Mouse (Mus musculus) cerebellum, postnatal 14 days (tissue): ENCODE results near the gene Ttc28.
"Not testable (repeated sequence)": the region's sequence is repeated elsewhere in the genome, so short reads cannot be mapped to it uniquely, and the experiment has no call there.

Experiments
- DNase-seq, 2 experiments: peaks; one replicate each; pipeline ENCODE4 v3.0.0; 2021; ENCODE audit warnings: mixed read lengths in 2 of 2

Ttc28 gene

DNA sequence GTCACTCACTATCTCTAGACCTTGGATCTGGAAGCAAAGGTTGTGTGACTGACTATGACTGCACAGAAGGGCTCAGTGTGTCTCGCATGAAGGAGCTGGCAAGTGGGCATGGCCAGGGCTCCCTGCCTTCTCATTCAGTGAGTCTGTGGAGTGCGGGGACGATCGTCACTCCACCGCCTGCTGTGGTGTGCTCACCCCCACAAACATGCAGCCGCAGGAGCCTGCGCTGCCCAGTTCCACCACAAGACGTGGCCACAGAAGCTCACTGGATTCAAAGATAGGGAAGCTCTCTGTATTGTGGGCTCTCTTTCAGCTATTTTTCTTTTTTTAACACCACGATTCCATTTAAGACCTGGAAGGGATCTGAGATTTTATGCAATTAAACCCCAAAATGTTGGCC is 374.8 kb downstream of the Ttc28 start:
- no peak for DNase-seq

DNA sequence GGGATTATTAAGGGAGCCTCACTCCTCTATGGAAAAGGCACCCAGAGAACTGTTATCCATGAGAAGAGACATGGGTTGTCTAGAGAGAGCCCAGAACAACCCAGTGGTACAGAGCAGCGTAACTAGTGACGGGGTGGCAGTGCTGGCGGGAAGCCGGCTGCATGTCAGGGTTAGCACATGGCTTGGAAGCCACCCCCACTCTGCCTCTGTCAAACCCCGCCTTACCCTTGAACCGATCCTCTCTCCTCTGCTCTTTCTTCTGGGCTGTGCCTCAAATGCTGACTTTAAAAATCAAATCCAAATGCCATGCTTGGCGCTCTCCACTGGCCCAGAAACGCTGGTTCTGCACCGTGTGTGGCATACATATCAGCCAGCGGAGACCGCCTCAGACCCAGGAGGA is 375.2 kb downstream of the Ttc28 start:
- peak in 1 of 2 experiments; percentile 43 for DNase-seq

DNA sequence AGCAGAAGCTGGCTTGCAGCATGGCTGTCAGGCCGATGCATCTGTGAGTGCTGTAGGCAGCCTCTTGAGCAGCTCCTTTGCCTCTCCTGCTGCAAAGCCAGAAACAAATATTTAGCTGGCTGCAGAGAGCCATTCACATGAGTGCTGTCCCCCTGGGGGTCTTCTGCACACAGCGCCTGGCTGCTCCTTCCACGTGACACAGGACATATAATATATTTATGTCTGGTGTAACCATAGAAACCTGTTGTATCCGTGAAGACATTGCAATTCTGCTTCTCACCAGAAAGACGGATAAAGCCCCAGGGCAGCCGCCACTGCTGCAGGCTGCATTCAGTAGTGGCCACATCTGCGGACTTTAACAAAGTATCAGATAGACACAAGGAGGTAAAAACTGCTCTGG is 376.6 kb downstream of the Ttc28 start:
- peak in 1 of 2 experiments; percentile 38 for DNase-seq

DNA sequence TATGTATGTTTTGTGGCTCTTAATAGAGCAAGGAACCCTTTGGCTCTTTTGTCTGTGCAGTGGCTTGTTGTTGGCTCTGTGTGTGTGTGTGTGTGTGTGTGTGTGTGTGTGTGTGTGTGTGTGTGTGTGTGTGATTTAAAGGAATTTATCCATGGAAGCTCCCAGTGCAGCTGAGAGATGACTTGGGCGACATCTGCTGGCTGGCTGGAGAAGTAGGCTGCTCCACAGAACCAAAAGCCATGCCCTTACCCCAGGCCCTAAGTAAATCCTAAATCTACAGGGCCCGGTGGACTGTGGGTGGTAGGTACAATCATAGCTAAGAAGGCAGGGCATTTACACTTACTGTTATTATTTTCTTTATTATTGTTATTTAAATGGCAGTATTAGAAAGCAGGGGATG is 377.5 kb downstream of the Ttc28 start:
- peak; percentile 87 to 91 for DNase-seq

DNA sequence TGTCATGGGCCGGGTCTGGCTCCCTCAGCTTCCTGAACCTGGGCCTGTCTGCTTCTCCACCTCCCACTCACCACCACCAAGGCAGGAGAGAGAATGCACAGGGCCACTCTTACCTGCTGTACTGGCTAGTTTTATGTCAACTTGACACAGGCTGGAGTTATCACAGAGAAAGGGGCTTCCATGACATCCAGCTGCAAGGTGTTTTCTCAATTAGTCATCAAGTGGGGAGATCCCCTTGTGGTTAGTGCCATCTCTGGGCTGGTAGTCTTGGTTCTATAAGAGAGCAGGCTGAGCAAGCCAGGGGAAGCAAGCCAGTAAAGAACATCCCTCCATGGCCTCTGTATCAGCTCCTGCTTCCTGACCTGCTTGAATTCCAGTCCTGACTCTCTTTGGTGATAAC is 381.6 kb downstream of the Ttc28 start:
- not testable (repeated sequence) for DNase-seq

DNA sequence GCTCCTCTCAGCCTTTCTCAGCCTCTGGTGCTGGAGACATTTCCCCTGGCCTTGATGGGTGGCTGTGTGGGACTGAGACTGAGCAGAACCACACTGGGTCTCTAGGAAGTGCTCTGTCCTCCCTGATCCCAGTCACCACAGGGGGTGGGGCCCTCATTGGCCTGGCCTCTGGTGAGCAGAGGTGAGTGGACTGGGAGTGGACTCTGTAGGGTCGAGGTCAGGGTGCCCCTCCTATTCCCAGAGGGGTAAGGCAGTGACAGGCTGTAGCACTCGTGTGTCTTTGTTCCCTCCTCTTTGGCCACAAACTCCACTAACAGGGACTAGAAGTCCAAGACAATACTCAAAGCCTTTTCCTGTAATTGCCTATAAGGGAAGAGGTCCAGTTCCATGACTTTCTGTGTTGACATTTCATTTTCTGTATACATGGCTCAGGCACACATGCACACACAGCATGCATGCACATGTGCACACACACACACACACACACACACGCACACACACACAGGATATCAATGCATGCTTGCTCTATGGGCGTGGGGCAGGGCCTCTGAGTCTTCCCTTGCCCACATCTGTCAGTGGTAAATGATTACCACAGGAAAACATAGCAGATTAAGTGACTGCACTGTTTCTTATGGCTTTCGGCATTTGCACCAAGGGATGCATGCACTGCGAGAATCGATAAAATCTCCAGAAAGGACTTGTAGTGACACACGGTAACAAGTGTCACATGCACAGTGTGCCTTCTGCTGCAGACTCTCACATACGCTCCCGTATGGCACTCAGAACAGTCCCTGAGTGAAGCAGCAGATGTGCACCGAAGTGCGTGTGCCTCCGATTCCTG is 382.4 kb downstream of the Ttc28 start:
- no peak for DNase-seq

DNA sequence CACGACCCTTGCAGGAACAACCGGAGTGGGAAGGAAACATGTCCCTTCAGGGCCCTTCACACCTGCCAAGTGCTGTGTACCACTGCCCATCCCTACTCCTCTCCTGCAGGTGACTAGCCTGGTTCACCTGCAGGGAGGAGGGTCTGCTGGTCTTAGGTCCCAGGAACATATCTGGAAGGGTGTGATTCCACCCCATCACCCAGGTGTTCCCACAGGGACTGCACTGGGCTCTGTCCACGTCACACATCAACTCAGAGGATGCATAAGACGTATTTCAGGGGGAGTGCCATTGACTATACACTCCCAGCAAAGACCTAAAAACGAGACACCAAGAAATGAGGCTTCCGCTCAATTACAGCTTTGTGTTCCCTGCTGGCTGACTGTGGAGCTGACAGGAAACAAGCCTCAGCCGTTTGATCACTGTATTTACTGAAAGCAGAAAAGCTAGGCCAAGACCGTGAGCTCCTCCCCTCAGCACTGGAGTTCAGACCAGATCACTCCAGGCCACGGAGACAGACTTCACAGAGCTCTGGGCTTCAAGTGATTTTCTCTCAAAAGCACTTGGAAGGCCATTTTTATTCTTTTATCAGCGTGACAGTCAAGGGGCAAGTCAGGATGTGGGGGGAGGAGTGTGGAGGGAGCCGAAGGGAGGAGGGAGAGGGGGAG is 383.1 kb downstream of the Ttc28 start:
- no peak for DNase-seq

DNA sequence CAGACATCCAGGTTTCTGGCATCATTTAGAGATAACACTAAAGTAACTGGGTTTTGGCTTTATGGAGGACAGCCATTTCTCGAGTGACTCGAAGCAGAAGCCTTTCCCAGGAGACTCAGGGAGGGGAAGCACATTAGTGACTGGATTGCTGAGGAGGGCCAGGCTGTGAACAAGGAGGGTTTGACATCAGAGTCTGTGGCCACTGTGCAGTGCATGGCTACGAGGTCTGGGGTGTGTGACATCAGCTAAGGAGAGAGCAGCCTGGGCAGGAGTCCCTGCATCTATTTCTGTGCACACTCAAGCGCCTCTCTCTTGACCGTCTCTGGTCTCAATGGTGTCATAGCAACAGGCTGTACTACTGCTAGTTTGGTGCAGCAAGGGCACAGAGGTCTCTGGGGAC is 383.8 kb downstream of the Ttc28 start:
- no peak for DNase-seq

DNA sequence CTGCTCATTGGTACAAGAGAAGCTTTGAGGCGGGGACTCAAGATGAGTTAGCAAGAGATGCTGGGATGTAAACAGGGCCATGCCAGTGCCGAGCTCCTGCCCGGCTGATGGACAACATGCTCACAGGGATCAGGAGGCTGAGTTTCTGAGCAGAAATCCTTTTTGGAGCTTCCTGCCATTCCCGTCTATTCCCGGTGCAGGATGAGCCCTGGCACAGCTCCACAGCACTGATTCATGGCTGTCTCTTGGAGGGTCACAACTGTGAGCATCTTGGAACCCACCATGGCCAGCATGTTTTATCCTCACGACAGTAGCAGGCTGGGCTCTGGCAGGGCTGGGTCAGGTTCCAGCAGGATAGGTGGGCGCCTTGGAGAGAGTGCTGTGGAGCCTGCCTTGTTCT is 384.9 kb downstream of the Ttc28 start:
- DNase-seq: peak in 1 of 2 experiments; percentile 53

DNA sequence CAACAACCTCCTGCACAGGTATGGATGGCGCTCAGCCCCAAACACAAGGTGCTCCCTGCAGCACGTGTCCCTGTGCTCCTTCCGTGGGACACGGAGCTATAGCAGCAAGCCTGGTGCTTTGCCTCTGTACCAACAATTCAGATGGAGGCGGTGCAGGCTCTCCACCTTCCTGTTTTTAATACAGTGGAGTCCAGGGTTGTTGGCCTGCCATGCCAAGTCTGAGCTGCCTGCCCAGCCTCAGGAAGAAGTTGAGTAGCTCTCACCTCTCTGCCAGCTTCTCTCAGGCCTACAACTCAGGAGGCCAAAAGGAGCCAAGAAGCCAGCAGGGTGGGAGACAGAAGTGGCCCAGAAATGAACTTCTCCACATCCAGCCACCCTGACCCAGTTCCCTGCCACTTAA is 387.1 kb downstream of the Ttc28 start:
- no peak for DNase-seq

DNA sequence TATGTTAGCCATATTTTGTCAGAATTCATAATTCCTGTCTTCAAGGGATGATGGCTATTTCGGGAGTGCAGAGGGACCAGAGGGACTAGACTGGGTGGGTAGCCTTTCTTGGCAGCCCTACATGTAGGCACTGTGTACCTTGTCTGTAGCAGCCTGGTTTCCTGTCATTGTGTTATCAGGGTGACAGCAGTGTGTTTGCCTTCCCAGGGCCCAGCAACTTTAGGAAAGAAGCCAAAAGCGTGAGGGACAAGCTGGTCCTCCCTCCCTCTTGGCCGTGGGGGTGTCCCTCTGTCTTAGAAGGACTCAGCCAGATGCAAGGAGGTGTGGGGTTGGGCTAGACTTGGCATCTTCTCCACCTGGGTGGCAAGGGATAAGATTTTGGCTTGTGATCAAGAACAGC is 387.5 kb downstream of the Ttc28 start:
- no peak for DNase-seq

DNA sequence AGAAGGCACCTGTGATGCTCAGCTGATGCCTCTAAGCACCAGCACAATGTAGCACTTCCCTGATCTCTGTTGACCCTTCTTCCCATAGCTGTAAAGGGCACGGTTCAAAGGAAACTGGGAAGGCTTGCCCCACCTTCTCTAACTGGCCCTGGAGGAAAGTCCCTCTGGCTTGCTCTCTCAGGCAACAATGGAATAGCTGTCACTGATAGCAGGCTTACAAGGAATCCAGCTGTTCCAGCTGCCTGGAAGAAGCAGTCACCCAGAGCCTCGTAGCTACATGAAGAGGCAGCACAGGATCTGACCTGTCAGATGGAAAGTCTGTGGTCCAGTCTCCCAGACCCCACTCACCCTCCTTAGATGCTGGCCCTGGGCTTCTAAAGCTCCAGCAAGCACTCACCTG is 389.2 kb downstream of the Ttc28 start:
- no peak for DNase-seq

DNA sequence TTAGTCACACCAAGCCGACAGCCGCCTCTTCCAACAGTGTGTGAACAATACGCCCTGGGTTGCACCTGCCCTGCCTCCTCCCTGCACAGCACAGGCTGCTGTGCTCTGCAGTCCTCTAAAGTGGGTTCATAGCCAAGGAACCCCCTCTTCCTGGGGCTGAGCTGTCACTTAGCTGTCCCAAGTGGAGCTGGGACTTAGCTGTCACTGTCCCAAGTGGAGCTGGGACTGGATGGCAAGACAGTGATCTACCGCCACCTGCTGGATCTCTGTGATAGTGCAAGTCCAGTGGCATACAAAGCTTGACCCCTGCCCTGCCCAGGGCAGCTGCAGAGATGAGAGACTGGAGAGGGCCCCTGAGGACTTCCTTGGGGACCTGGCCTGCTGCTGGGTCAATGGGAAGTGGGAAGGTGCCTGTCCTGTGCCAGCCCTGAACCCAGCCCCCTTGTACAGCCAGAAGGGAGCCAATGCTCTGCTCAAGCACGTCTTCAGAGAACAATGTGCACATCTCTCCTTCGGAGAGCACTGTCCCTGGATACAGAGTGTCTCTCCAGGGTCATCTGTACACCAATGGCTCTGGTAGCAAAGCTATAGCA is 390.1 kb downstream of the Ttc28 start:
- DNase-seq: peak; percentile 88 to 92

DNA sequence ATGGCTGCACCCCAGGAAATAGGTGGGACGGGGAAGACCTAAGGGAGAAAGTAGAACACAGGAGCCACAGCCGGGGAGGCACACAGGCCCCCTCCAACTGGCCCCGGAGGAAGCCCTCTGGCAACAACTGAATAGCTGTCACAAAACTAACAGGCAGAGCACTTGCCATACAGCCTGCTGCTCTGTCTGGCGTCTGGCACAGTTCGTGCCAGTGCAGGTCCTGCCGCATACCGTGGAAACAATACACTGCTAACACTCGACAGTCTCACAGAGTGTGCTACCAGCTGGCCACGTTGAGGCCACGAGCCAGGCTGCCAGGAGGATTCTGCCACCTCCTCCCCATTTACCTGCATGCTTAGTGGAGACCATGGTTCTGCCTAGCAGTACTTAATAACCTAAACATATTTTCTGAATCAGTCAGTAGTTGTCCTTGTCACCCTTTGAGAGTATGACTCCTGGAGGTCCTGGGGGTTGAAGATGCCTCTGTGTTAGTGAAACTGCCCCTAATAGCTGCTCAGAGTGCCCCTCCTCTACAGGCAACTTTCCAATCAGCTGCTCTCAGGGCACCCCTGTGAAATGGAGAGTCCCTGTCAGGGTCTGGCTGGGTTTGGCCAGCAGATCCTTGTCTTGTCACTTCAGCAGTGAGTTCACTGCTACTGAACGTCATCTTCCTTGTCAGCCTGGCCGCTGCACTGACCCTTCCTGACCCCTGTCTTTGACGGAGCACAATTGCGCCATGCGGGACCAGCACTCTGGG is 390.8 kb downstream of the Ttc28 start:
- peak; percentile 59 to 61 for DNase-seq

DNA sequence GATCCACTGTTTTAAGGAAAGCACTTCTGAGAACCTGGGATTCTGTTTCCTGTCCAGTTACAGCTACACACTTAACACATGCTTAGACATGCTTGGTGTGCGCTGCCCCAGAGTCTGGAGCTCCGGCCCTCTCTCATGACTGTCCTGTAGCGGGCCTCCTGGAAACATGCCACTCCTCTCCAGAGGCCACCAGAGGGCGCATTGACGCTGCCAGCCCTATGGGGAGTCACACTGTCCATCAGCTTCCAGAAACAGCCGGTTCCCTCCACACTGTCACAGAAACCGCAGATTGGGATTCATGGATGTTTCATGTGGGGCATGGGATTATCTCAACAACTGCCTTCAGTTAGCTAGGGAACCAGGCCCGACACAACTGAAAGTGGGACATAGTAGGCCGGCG is 394.0 kb downstream of the Ttc28 start:
- peak; percentile 91 to 92 for DNase-seq

DNA sequence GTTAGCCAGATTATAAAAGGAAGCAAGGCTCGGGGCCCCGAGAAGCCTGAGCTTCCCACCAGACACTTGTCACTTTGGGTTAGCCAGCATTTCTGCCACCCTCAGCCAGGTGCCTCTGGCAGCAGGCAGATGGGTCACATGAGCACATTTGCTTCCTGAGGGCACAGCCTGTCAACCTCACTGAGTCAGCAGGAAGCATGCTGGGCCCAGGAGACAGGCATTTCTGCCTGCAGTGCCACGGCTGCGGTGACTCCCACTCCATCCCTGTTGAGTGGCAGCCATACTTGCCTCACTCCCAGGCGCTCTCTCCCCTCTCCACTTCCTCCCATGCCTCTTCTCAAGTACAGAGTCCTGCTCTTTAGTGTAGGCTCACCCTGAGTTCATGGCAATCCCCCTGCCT is 395.3 kb downstream of the Ttc28 start:
- DNase-seq: no peak

DNA sequence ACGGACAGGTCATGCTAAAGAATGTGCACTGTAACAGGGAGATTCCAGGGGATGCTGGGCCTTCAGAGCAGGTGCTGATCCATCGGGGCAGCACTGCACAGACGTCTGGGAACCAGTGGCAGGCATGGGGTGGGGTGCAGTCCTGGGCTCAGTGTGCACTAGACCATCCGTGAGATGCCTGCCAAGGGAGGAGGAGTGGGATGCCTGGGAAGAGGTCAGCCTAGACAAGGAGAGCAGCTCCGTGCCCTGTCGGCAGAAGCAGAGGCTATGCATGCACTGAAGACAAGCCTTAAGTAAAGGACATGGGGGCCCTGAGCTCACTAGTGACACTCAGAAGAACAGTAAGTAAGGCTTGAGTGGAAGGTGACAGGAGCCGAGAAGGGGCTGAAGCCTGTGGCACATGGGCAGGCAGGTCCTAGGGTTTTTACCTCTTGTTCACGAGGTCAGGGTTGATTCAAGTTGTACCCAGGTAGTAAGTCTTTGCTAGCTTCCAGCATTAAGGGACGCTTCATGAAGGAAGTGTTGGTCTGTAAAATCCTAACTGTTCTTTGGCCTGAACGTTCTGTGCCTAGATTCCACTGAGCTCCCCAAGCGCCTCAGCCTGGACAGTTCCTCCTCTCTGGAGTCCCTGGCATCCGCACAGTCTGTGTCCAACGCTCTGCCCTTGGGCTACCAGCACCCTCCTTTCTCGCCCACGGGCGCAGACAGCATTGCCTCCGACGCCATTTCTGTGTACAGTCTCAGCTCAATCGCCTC is 405.0 kb downstream of the Ttc28 start:
- DNase-seq: no peak

DNA sequence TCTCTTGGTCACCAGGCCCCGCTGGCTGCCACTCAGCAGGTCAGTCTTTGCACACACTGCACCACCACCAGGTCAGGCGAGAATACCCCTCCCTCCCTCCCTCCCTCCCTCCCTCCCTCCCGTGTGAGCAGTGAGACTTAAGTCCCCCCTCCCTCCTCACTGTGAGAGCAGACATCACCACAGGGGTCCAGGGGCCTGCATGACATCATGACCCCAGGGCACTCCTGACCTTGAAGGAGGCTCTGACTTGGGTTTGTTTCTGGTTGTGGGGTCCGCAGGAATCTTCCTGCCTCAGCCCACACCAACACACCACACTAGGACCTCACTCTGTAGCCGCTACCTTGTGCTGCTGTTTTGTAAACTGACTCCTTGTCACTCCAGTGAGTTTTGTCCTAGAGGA is 408.0 kb downstream of the Ttc28 start:
- DNase-seq: no peak

DNA sequence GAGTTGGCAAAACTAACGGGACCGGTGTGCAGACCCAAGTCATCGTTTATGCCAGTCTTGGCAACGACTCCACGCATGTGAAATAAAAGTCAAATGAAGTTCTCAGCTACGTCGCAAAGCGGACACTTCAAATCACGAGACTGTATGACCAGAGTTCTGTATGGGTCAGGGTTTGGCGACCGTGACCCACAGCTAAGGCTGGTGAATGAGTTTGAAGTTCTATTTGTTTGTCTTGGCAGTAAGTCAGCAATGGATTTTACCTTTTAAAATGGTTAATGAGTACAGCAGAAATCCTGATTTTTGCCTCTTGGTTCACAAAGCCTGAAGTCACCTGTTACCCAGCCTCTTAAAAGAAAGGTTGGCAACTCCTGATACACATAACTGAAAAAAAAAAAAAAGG is 408.9 kb downstream of the Ttc28 start:
- DNase-seq: no peak

DNA sequence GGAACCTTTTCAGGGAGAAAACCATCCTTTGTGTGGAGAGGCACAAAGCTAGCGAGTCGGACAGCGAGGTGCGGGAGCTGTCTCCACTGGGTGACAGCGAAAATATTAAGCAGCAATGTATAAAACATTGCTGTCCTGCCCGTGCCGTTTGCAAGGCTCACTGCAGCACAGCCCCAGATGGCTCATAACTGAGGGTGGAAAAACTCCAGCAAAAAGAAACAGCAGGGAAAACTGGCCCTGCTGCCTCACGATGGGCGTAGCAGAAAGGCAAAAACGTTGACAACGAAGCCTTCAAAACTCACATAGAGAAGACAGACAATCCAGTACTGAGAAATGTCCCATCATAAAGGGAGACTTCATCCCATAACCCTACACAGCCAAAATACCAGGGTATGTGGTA is 410.5 kb downstream of the Ttc28 start:
- no peak for DNase-seq

DNA sequence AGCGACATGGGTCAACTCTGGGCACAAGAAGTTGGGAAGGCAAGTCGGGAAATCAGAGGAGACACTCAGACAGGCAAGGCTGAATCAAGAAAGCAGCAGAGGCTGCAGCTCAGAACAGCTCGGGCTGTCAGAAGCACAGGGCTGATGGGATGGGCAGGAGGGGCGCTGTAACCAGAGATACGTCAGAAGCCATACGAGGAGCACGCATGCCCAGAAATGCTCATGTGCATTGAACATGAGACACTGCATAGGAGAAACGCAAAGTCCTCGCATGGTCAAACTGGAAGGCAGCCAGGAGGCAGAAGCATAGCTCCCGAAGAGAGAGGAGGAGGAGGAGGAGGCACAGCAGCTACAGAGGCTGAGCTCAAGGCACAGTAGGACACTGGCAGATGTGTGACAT is 412.0 kb downstream of the Ttc28 start:
- DNase-seq: peak in 1 of 2 experiments; percentile 50

DNA sequence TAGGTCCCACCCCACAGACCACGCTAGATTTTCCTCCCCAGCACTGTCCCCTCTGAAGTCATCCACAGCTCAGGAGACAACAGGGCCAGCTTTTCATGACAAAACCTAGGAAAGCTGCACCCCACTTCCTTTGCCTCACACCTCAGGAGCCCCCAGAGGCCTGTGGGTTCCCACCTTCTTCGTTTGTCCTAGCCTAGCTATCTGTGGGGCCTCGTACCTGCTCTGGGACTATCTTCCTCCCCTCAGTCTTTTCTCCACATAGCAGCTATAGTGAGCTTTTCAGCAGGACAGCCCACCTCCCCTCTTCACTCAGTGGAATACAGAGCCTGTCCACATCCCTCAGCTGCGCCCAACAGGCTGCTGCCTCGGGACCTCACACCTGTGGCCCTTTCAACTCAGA is 418.2 kb downstream of the Ttc28 start:
- DNase-seq: no peak

DNA sequence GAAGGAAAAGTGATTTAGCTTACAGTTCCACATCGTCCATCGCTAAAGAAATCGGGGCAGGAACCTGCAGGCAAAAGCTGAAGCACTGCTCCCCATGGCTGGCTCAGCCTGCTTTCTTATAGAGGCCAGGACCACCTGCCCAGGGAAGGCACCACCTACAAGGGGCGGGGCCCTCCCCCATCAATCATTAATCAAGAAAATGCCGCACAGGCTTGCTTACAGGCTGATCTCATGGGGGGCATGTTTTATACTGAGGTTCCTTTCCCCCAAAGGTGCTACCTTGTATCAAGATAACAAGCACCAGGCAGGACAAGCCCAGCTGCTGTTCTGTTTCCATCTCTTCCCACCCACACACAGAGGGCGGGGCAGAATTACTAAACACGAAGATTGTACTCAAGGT is 419.1 kb downstream of the Ttc28 start:
- no peak for DNase-seq
